Mouse (Mus musculus): ENCODE measurements at regions not wholly inside any gene's neighbourhood (a gene's known extent, or its start where the extent isn't known, plus 50 kb on each side); places are given as distances from the start of the nearest gene placed in this dataset.

DNA sequence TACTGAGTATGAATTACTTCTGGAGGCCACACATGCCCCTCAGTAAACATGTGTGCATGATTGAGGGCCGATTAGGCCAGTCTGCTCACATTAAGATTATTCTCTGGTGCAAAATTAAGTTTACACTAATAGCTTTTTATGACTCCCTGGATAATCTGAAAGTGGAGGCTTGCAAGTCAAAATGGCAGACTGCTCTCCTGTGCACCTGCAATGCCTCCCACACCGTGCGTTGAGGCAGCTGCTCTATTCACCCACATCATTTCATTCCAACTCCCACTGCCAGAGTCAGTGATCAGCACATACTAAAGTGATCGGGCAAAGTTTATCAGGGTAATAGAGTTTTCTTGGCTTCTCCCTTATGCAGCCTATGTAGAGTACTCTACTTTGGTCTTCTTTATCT lies 61.0 kb upstream of the Nwd2 start:
- H3K27me3 ChIP-seq (replicated peaks) = no peaks in the 10 kb centered on the region
- no peak overlapping the region for H3K9ac ChIP-seq (ENCODE audit: insufficient read depth, low read depth)
- dilution Hi-C loops (cut with MboI; ENCODE audit: extremely low pct_ligation_motif_present, extremely low pct_unique_long_range_greater_than_20kb, low sequenced_read_pairs) (no loop called here), in situ Hi-C loops (cut with MboI; ENCODE audit: low pct_ligation_motif_present, low pct_unique_long_range_greater_than_20kb, low sequenced_read_pairs) (no loop called here)
- DNase-seq (ENCODE audit: extremely low read depth) = no peak
- no peak overlapping the region for H3K4me3 ChIP-seq (replicated peaks in 1 of 3; ENCODE audit: low read depth in 2 of 3, low read length in 2 of 3, poor library complexity in 1 of 3)
- H3K79me2 ChIP-seq (replicated peaks; ENCODE audit: control insufficient read depth, extremely low read depth, insufficient read depth, poor library complexity, severe bottlenecking) = no peaks in the 10 kb centered on the region
- no peaks in the 10 kb centered on the region for H3K36me3 ChIP-seq (replicated peaks in 1 of 2; ENCODE audit: control insufficient read depth in 1 of 2, insufficient read depth in 1 of 2, low read length in 1 of 2)
- no peaks in the 10 kb centered on the region for H3K4me1 ChIP-seq (ENCODE audit: control insufficient read depth in 1 of 2, insufficient read depth in 2 of 2)
- H3K9me3 ChIP-seq (replicated peaks; ENCODE audit: low read length) = no peaks in the 10 kb centered on the region
- no peak overlapping the region for H3K4me2 ChIP-seq (ENCODE audit: insufficient read depth, low read depth, poor library complexity, severe bottlenecking)
- TF ChIP-seq MEF2A (IDR thresholded peaks at IDR 0.05; ENCODE audit: borderline replicate concordance, low read depth, low read length) = no peak
- TF ChIP-seq JUND (conservative IDR thresholded peaks at IDR 0.05; ENCODE audit: low read depth, low read length) = no peak
- no peak for TF ChIP-seq TCF12 (IDR thresholded peaks at IDR 0.05; ENCODE audit: low read depth, low read length)
- no peak for TF ChIP-seq POLR2AphosphoS2 (IDR thresholded peaks at IDR 0.05; ENCODE audit: low read depth, low read length)
- no peak for TF ChIP-seq RAD21 (IDR thresholded peaks at IDR 0.05; ENCODE audit: low read depth, low read length)
- no peak for TF ChIP-seq ZKSCAN1 (IDR thresholded peaks at IDR 0.05; ENCODE audit: borderline replicate concordance, low read depth, low read length)
- no peak for TF ChIP-seq SIN3A (IDR thresholded peaks at IDR 0.05; ENCODE audit: low read length)
- H3K27ac ChIP-seq (ENCODE audit: insufficient read depth, low read depth) = no peak overlapping the region

Measured in CH12.LX (cell line).